Mouse (Mus musculus) activated CD4-positive, CD25-positive, alpha-beta regulatory T cell, adult 4 months (primary cell): ENCODE measurements around the gene Ten1. TPM values are rescaled to one million over a fixed set of nuclear protein-coding genes. Genes with fewer than 3 reads are reported as not detected.

Source experiments
- ATAC-seq: one replicate; pipeline ENCODE4 v1.8.0; 2017
- polyA plus RNA-seq, 2 experiments: library from polyadenylated mRNA; unstranded; fragments of 100-300 nt; shearing (Covaris generic); gene quantifications; one replicate each; pipeline ENCODE4 v1.2.1; 2017

Ten1 gene
- polyA plus RNA-seq, 2 experiments from 2014 or later, result 56.1 to 77.2 TPM

GRCm38 (mm10) chr11:116197584-116197906 is 1.1 kb upstream of the Ten1 start:
- ATAC-seq, result no peak

- ATAC-seq, result no peak
Measured at GRCm38 (mm10) chr11:116198132-116198531, 523 bp upstream of the Ten1 start.

- no peak for ATAC-seq
Measured at GRCm38 (mm10) chr11:116201151-116201550, 2.5 kb downstream of the Ten1 start.

- no peak for ATAC-seq
Measured at GRCm38 (mm10) chr11:116203150-116203549, 4.5 kb downstream of the Ten1 start.

GRCm38 (mm10) chr11:116206678-116207077 is 8.0 kb downstream of the Ten1 start:
- no peak for ATAC-seq

- ATAC-seq, result no peak
Measured at GRCm38 (mm10) chr11:116208660-116209059, 10.0 kb downstream of the Ten1 start.

- ATAC-seq, result no peak
Measured at GRCm38 (mm10) chr11:116209257-116209656, 10.6 kb downstream of the Ten1 start.

- no peak for ATAC-seq
Measured at GRCm38 (mm10) chr11:116210696-116211095, 12.0 kb downstream of the Ten1 start.

- ATAC-seq, result no peak
Measured at GRCm38 (mm10) chr11:116212847-116213246, 14.2 kb downstream of the Ten1 start.

- ATAC-seq, result no peak
Measured at GRCm38 (mm10) chr11:116213877-116214510, 15.3 kb downstream of the Ten1 start.

GRCm38 (mm10) chr11:116215181-116215580 is 16.5 kb downstream of the Ten1 start:
- no peak for ATAC-seq

- no peak for ATAC-seq
Measured at GRCm38 (mm10) chr11:116215991-116216390, 17.3 kb downstream of the Ten1 start.

GRCm38 (mm10) chr11:116216549-116216948 is 17.9 kb downstream of the Ten1 start:
- ATAC-seq, result no peak

- no peak for ATAC-seq
Measured at GRCm38 (mm10) chr11:116218263-116218662, 19.6 kb downstream of the Ten1 start.

GRCm38 (mm10) chr11:116218737-116219400 is 20.2 kb downstream of the Ten1 start:
- no peak for ATAC-seq

GRCm38 (mm10) chr11:116219885-116220284 is 21.2 kb downstream of the Ten1 start:
- ATAC-seq, result no peak

GRCm38 (mm10) chr11:116221931-116222739 is 23.5 kb downstream of the Ten1 start:
- ATAC-seq, result no peak

GRCm38 (mm10) chr11:116222740-116223059 is 24.0 kb downstream of the Ten1 start:
- ATAC-seq, result no peak

- ATAC-seq, result peak; percentile 59
Measured at GRCm38 (mm10) chr11:116226414-116226813, 27.8 kb downstream of the Ten1 start.

- no peak for ATAC-seq
Measured at GRCm38 (mm10) chr11:116228699-116229098, 30.0 kb downstream of the Ten1 start.

- ATAC-seq, result no peak
Measured at GRCm38 (mm10) chr11:116232427-116232826, 33.8 kb downstream of the Ten1 start.

- no peak for ATAC-seq
Measured at GRCm38 (mm10) chr11:116234901-116235300, 36.2 kb downstream of the Ten1 start.

GRCm38 (mm10) chr11:116237742-116238395 is 39.2 kb downstream of the Ten1 start, which contains the start of gene Evpl:
TSS of gene Evpl (minus strand) at chr11:116238077.
- ATAC-seq, result peak; percentile 36
